Mouse (Mus musculus) cerebellum, adult (tissue): Measurements from ENCODE around the gene Zbtb1.

ENCODE experiments used
- ATAC-seq: cut with Nextera tagmentation; 2 replicates; pipeline ENCODE4 v1.9.2; 2017; ENCODE audit warnings: mild to moderate bottlenecking, moderate library complexity, mixed read lengths; ENCODE audit not compliant: insufficient number of reproducible peaks, low FRiP score, low TSS enrichment

Gene Zbtb1

DNA sequence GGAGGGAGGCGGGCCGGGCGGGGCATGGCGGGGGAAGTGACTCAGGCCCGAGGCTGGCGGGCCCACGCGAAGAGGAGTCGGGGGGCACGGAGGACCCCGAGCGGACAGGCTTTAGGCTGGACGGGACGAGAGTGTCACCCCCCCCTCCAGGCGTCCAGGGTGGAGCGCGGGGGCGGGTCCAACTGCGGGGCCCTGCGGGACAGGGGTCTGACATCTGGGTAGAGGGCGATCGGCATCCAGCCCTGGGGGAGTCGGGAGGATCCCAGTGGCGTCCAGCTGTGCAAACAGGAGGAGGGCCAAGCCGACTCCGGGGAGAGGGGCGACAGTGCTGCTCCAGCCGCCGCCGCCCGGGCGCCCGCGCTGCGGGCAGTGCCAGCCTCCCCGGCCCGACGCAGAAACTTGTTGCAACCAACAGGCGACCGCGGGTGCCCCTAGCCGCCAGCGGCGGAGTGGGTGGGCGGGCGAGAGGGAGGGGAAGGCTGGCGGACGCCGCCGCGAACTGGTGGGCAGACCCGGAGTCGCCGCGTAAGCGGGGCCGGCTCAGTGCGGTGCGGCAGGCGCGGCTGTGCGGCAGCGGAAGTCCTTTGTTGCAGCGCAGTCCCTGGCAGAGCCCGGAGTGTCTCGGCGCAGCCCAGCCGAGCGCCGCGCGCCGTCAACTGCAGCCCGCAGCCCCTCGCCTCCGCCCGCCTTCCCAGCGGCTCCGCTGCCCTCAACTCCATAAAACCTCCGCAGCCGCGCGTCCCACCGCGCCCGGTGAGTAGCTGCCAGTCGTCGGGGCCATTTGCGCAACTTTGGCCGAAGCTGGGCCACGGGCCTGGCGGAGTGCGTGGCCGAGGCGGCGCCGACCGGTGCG is at the start of gene Zbtb1:
TSS of gene Zbtb1 (plus strand) at position 289 of the 853 bp plus-strand sequence.
- peak; percentile 11 for ATAC-seq

DNA sequence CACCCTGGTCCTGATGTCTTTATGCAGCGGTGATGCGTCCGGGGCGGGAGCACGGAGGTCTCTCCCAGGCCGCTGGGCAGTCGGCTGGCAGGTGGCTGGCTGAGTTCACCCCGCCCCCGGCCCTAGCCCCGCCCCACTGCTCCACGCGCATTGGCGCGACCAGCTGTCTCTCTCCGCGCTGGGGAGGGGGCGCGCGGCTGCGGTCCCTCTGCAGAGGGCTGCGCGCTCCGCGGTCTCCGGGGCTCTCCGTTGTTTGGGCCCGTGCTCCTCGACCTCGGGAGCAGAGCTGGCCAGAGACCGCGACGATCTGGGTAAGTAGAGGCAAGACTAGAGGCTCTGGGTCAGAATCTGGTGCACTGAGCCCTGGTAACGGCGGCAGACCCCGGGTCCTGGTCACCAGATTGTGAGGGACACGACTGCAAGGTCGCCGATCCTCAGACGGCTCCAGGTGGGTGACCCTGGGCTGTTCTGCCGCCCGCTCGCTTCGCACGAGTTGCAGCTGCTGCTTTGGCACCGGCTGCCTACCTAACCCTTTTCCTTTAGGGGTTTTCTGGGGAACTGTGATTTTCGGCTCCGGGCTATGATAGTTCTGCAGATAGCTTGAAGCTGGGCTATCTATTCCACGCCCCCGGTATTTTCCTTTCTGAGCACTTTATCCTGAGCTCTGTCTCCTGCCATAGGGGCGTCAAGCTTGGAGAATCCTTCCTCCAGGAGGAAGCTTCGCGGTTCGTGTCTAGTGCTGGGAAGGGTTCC is 45.2 kb upstream of the Zbtb1 start, which contains the start of gene Akap5:
TSS of gene Akap5 (plus strand) at position 213 of the 753 bp plus-strand sequence.
- ATAC-seq = peak; percentile 65

DNA sequence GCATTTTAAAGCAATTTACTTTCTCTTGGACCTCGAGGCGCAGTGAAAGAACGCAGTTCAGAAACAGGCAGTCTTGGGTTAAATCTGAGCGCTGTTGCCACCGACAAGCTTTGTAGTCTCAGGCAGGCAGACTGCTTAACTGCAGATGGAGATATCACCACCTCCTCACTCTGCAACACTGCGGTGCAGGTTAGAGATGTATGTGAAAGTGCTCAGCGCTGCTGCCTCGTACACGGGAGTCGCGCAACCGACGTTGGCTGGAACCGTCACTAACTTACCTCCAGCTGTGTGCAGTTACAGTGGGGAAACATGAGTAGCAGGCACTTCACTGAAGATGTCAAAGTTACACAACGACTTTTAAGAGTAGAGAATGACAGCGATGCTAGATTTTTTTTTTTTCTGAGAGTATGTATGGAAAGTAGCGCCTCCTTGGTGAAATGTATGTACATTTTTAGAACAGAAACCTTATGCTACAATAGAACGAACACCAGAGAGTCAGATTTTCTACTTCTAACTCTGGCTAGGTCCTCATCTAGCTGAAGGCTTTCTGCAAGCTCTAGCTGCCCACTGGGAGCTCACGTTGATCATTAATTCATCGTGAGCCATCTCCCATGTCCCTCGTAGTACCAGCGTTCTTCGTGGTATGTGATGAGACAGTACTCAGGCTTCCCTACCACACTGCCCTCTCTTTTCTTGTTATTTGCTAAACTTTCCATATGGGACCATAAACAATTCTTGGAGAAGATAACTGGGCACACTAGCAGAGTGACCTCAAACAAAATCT is 43.4 kb upstream of the Zbtb1 start:
- no peak for ATAC-seq

DNA sequence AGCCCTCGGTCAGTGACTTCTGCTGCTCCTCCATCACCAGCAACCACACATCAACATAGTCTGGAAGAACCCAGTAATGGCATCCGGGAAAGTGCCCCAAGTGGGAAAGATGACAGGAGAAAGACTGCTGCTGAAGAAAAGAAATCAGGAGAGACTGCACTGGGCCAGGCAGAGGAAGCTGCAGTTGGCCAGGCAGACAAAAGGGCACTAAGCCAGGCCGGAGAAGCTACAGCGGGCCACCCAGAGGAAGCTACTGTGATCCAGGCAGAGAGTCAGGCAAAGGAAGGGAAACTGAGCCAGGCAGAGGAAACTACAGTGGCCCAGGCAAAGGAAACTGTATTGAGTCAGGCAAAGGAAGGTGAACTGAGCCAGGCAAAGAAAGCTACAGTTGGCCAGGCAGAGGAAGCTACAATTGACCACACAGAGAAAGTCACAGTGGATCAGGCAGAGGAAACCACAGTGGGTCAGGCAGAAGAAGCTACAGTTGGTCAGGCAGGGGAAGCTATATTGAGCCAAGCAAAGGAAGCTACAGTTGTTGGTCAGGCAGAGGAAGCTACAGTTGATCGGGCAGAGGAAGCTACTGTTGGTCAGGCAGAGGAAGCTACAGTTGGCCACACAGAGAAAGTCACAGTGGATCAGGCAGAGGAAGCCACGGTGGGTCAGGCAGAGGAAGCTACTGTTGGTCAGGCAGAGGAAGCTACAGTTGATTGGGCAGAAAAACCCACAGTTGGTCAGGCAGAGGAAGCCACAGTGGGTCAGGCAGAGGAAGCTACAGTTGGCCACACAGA is 41.3 kb upstream of the Zbtb1 start:
- ATAC-seq = no peak

DNA sequence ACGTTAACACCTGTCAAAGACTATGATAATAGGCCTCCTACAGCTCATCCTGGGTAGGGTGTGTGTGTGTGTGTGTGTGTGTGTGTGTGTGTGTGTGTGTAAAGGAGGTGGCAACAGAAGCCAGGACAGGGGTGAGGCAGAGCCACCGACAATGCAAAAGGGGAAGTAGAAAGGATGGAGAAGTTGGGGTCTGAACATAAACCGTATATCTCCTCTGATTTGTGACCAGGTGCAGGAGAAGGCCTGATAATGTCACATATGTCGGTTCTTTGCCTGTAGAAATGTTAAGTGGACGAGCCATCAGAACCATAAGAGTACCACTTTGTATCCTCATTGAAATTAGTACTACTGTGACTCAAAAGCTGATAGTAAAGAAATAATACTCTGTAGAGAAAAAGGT is 36.4 kb upstream of the Zbtb1 start:
- ATAC-seq = no peak

DNA sequence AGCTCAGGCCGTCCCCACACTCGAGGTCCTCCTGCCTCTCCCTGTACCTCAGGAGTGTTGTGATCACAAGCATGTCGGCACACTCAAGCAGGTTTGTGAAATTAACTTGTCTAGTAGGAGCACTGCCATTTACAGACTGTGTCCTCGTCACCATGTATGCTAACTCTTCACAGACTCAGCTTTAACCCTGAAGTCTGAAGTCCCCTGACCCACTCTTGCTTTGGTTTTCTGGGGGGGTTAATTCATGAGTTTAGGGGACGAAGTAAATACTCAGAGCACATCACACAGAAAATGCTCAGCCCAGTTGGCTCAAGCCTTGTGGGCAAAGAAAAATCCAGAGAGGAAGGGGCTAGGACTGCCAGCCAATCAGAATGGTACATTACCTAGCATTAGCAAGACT is 34.4 kb upstream of the Zbtb1 start:
- no peak for ATAC-seq

DNA sequence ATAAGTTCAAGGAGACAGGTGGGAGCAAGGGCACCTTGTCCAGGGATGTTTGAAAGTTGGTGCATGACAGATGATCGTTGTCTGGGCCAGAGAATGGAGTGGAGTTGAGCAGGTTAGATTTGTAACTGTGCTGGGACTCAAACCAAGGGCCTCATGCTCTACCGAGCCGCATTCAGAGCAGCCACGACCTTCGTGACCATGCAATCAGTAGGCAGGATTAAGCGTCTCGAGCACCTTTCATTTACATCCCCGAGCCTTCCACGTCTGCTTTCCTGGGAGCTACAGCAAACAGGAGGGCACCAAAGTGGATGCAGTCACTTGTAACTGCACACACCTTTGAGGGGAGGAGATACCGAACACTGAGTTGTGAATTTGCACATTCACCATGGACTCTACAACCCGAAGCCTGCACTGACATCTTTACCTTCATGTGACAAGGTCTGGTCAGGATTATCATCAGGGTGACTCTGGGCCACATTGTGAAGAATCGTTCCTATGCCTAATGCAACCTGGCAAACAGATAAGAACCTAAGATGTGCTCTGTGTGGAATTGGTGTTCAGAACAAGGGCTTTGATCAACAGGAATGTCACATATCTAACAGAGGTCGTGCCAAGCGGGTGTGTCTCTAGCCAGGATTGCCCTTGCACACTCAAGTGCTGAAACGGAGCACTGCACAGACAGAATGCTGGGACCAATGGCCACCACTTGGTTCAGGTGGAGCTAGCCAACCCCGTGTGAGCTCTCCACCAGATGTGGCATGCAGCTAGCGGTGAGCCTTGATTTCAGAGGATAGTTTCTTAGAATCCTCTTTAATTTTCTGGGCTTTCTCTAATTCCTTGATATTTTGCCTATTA is 33.7 kb upstream of the Zbtb1 start:
- no peak for ATAC-seq

DNA sequence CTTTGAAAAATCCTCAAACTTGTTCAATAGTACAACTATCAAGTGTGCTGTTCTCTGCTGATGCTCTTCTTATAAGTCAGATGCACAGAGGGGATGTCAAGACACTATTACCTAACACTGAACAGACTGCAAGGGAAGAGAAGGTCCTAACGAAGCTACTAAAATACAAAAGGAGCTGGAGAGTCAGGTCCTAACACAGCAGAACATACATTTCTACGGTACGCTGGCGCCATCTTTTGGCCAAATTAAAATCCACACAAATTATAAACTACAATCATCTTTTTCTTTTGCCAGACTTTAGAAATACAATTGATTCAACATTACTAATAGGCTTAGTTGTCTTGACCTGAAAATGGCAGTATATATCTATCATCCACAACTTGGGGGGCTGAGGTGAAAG is 29.0 kb upstream of the Zbtb1 start:
- no peak; the same call in 1 of the 2 replicates for ATAC-seq

DNA sequence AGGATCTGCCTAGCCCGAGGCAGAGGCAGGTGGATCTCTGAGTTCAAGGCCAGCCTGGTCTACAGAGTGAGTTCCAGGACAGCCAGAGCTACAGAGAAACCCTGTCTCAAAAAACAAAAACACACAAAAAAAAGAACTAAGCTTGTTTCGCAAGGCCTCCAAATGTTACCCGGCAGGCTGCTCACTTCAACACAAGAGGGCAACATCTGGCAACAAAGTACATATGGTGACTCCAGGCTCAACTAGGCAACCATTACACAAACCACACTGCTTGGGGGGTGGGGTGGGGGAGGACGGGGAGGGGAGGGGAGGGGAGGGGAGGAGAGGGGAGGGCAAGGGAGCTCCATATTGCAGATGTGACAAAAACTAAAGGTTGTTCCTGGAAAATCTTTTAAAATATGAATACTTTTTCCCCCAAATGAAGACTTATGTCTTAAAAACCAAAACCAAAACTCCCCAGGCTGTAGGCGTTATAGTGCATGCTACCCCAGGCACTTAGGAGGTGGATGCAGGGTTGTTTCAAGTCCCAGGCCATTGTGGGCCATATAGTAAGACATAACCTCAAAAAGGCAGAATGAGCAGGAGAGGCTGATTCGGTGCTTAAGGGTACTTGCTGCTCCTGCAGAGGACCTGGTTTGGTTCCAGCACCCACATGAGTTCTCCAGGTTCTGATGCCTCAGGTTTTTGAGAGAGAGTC is 24.2 kb upstream of the Zbtb1 start:
- no peak for ATAC-seq

DNA sequence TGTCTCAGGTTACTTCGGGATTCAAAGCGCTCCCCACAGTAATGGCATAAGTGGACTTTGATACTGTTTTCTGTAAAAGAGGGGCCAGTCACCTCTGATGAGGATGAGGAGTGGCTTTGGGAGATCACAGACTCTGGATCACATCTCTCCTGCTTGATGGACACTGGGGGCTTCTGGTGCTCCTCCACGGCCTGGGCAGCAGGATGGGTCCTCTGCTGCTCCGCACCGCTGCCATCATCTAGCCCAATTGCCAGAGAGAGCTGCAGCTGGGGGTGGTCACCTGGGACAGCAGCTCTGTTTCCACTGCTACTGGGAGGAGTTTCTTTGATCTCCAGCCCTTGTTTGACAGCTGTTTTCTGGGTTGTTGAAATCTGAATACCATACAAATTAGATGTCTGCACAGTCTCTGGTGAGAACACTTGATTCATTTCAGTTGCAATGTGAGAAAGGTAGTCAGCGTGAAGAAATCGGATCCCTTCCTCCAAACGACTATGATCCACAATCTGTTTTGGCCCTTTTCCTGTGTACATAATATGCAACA is 20.3 kb upstream of the Zbtb1 start:
- ATAC-seq = no peak

DNA sequence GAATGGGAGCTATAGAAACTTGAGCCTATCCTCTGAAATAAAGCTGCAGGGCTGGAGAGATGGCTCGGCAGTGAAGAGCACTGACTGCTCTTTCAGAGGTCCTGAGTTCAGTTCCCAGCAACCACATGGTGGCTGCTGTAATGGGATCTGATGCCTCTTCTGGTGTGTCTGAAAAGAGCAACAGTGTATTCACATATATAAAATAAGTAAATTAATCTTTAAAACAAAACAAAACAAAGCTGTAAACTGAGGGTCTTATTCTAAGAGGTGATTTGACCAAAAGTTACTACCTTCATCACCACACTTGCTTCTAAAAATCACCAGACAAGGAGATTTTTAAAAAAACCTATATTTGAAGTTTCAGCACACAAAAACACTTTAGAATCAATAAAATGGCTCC is 9.2 kb upstream of the Zbtb1 start:
- ATAC-seq = no peak

DNA sequence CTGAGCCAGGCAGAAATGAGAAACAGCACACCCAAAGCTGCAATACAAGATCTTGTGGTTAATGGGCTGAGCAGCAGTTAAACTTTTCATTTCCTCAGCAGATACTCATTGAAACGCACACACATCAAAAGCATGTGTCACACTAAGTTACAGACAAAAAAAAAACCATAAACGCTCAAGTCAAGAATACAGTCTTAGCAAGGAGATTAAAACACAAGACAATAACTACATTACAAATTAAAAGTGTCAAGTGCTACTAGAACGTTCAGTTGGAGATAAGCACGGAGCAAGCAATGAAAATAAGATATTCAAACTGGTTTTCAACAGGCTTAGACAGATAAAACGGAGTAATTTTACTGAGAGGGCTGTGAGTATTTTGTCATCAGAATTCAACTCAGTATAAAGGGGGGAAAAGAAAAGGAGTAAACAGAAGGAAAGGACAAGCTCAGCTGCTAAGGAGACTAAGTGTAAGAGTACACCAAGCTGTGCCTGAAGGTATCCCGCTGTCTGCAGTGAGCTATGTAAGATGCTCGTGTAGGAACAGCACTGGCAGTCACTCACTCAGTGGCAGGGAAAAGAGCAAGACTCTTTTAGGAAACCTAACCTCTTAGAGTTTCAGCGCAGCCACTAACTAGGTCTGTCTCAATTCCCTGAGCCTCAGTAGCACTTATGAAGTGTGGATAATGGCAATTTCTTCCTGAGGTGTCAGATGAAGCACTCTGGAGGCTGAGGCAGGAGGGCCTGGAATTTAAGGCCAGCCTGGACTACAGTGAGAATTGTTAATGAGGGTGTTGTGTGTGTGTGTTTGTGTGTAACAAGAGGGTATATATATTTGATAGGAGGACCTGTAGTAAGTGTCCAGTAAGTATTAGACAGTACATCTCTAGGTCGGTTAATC is 8.4 kb upstream of the Zbtb1 start:
- ATAC-seq = no peak

DNA sequence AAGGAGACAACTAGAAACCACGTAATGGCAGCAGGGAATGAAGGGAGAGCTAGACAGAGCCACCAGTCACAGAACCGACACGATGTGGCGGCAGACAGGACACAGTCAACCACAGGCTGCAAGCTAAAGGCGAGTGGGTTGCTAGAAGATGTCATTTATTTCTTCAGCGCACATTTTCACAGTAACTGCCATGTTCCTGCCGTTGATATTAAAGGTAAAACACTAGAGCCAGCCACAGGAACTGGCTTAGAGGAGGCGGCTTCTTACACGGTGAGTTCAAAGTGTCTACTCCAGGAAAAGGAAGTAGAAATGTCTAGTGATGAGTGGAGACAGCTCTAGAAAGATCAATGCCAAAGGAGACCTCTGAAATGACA is 7.8 kb upstream of the Zbtb1 start:
- no peak for ATAC-seq

DNA sequence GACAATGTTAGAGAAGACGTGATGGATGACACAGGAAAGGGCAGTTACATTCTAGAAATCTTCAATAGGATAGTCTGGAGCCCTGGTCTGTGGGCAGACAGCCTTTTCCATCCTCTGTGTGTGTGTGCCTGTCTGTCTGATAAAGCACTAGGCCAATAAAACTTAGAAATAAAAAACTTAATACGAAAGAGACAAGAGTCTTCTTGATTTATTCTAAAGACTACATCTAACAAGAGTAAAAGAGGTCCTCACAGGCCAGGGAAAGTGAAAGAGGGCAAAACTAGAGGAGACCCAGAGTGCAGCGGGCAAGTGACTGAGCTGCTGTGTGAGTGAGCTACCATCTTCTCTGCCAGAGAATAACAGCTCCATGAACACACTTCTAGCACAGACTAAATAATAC is 3.8 kb upstream of the Zbtb1 start:
- no peak for ATAC-seq

DNA sequence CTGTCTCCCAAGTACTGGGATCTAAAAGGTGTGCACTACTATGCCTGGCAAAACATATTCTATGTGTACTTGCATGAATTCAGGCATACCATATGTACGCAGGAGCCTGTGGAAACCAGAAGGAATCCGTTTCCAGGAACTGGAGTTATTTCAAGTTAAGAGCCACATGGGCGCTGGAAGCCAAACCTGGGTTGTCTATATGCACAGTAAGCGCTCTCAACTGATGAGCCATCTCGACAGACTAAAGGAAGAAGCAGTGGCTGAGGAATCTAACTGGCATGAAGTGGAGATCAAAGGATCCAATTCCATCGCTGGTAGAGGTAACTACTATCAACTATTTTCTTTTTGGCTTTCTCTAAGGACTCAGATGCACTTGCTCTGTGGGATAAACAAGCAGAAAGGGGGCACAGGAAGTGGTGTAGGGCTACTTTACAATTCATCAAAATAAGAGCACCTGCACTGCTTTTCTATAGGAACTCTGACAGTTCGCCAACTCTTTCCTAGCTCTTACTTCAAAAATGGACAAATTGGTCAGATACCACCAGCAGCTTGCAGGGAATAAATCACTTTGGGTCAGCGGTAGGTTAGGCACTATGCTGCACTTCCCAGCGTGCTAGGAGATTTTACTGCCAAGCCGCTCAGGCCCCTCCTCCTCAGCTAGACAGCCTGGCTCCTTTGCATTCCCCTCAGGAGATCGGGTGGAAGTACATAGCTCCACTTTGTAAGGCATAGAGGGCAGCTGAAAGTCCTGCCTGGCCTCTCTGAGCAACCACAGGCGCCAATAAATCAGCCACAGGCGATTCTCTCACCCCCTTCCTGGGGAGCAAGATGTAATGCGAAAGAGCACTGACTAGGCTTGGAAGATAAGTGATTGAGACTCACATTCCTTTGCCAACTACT is 2.7 kb upstream of the Zbtb1 start:
- ATAC-seq = no peak

DNA sequence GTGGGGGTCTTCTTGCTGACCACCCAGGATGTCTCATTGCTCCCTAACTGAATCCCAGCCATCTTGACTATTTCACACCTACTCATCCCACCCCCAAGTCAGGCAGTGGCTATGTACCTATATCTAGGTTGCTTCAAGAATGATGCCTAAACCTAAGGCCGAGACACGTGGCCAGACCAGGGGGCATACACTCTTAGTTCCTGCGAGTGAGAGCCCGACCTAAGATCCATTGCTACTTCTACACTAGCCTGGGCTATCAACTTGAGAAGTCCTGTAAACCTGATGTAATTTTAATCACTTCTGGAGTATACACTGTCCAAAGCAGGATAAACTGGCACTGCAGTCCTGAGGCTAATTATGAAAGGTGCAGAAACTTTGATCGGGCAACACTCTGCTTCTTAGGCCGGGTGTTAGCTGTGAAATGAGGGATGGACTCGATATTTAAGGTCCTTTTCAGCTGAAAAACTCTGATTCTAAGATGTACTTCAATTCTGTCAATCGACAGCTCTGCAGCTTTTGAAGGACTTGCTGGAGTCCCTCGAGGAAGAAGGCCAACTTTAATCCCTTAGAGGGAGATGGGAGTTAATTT is 1.8 kb upstream of the Zbtb1 start:
- no peak for ATAC-seq
